Mouse (Mus musculus) cortical plate, adult 2 months (tissue): Measurements from ENCODE around the gene Gm21969.

Source experiments
- CTCF ChIP-seq: fragments of 200-500 bp; IDR thresholded peaks from 2 replicates; pipeline ENCODE4 v1.5.1; 2011; ENCODE audit warnings: mild to moderate bottlenecking, control low read depth, low read length; ENCODE audit not compliant: insufficient read depth; ENCODE audit errors: extremely low read depth
- POLR2A ChIP-seq: fragments of 200-500 bp; IDR thresholded peaks from 2 replicates; pipeline ENCODE4 v1.6.1; 2011; ENCODE audit warnings: mild to moderate bottlenecking, low read length, control low read depth; ENCODE audit not compliant: insufficient read depth; ENCODE audit errors: extremely low read depth

- TF ChIP-seq CTCF (no peak), POLR2A (no peak)
These were observed 86.8 kb downstream of the Gm21969 start for GRCm38 (mm10) chr4:139689627-139690269.
